Mouse (Mus musculus) brain, embryonic 14.5 days (tissue): ENCODE results near the gene Msto1.

Experiments
- CTCF ChIP-seq: fragments of 200-500 bp; IDR thresholded peaks from 2 replicates; pipeline ENCODE4 v1.5.1; 2012; ENCODE audit warnings: inconsistent platforms, mild to moderate bottlenecking, moderate library complexity, borderline replicate concordance; ENCODE audit not compliant: insufficient read depth, insufficient read length; ENCODE audit errors: extremely low read depth
- POLR2A ChIP-seq: fragments of 200-500 bp; IDR thresholded peaks from 2 replicates; pipeline ENCODE4 v1.6.1; 2012; ENCODE audit warnings: mild to moderate bottlenecking, inconsistent platforms, borderline replicate concordance; ENCODE audit not compliant: poor library complexity, insufficient read depth, insufficient read length, severe bottlenecking; ENCODE audit errors: extremely low read depth

GRCm38 (mm10) chr3:88925651-88926050 is 11.9 kb upstream of the Msto1 start:
- TF ChIP-seq CTCF (no peak), POLR2A (no peak)
